Mouse (Mus musculus) CH12.LX (cell line): Measurements from ENCODE around the gene Rgs3. TPM values are rescaled to one million over a fixed set of nuclear protein-coding genes. Genes with fewer than 3 reads are reported as not detected.

Experiments used
- DNase-seq: peaks from one replicate; pipeline ENCODE4 v3.0.0-alpha.2; 2013; ENCODE audit errors: extremely low read depth
- H3K27ac ChIP-seq: 2 replicates; pipeline ENCODE4 v1.5.1; 2012; ENCODE audit warnings: low read depth, mild to moderate bottlenecking, control low read depth, moderate library complexity; ENCODE audit not compliant: insufficient read depth
- H3K27me3 ChIP-seq: replicated peaks from 2 replicates; pipeline ENCODE3; 2012; ENCODE audit warnings: inconsistent platforms
- H3K36me3 ChIP-seq, 2 experiments: replicated peaks in 1 of 2; 2 replicates each; pipeline versions ENCODE3 to v1.6.1; 2012; ENCODE audit warnings: inconsistent platforms in 1 of 2, low read length in 1 of 2, mild to moderate bottlenecking in 1 of 2, mixed read lengths in 1 of 2, moderate library complexity in 1 of 2; ENCODE audit not compliant: control insufficient read depth in 1 of 2, insufficient read depth in 1 of 2
- H3K4me1 ChIP-seq, 2 experiments: 2 replicates each; pipeline ENCODE4 v1.6.1; 2012; ENCODE audit warnings: inconsistent platforms in 1 of 2, moderate library complexity in 1 of 2; ENCODE audit not compliant: insufficient read depth in 2 of 2, control insufficient read depth in 1 of 2
- H3K4me2 ChIP-seq: 2 replicates; pipeline ENCODE4 v1.6.1; 2012; ENCODE audit warnings: low read depth, mild to moderate bottlenecking, control low read depth; ENCODE audit not compliant: poor library complexity, insufficient read depth, severe bottlenecking
- H3K4me3 ChIP-seq, 3 experiments: fragments of 150-350 bp in 1 of 3; sonication (generic) in 1 of 3; replicated peaks in 1 of 3; 2 replicates each; pipeline versions ENCODE3 to v1.5.1; 2011 to 2012; ENCODE audit warnings: low read depth in 2 of 3, low read length in 2 of 3, mild to moderate bottlenecking in 2 of 3, moderate library complexity in 2 of 3, control low read depth in 1 of 3, improper control_type of control experiment in 1 of 3, inconsistent platforms in 1 of 3, mixed read lengths in 1 of 3; ENCODE audit not compliant: poor library complexity in 1 of 3
- H3K79me2 ChIP-seq: replicated peaks from 2 replicates; pipeline ENCODE4 v1.6.1; 2012; ENCODE audit warnings: mild to moderate bottlenecking, moderate library complexity; ENCODE audit not compliant: control insufficient read depth, poor library complexity, insufficient read depth, severe bottlenecking; ENCODE audit errors: extremely low read depth
- H3K9ac ChIP-seq: 2 replicates; pipeline ENCODE4 v1.6.1; 2012; ENCODE audit warnings: low read depth, mild to moderate bottlenecking, control low read depth, moderate library complexity; ENCODE audit not compliant: insufficient read depth
- H3K9me3 ChIP-seq: replicated peaks from 2 replicates; pipeline ENCODE3; 2012; ENCODE audit warnings: low read length, inconsistent platforms, mixed read lengths
- BHLHE40 ChIP-seq: IDR thresholded peaks from 2 replicates; pipeline ENCODE4 v1.6.1; 2011; ENCODE audit warnings: mild to moderate bottlenecking, low read depth, low read length, improper control_type of control experiment
- CHD1 ChIP-seq: IDR thresholded peaks from 2 replicates; pipeline ENCODE4 v1.6.1; 2012; ENCODE audit warnings: low read depth, low read length, improper control_type of control experiment, inconsistent platforms
- CHD2 ChIP-seq: IDR thresholded peaks from 2 replicates; pipeline ENCODE4 v1.6.1; 2011; ENCODE audit warnings: low read length, improper control_type of control experiment
- CTCF ChIP-seq, 2 experiments: IDR thresholded peaks in 1 of 2; conservative IDR thresholded peaks in 1 of 2; 2 replicates each; pipeline ENCODE4 v1.5.1; 2011 to 2012; ENCODE audit warnings: low read depth in 2 of 2, low read length in 2 of 2, improper control_type of control experiment in 1 of 2, inconsistent platforms in 1 of 2, mild to moderate bottlenecking in 1 of 2, moderate library complexity in 1 of 2
- ELF1 ChIP-seq: IDR thresholded peaks from 2 replicates; pipeline ENCODE4 v1.6.1; 2014; ENCODE audit warnings: low read depth, mild to moderate bottlenecking, inconsistent platforms, low read length, improper control_type of control experiment
- EP300 ChIP-seq: IDR thresholded peaks from 2 replicates; pipeline ENCODE4 v1.6.1; 2011; ENCODE audit warnings: low read length, improper control_type of control experiment
- ETS1 ChIP-seq: conservative IDR thresholded peaks from 2 replicates; pipeline ENCODE4 v1.6.1; 2012; ENCODE audit warnings: low read depth, mild to moderate bottlenecking, inconsistent platforms, low read length, improper control_type of control experiment, moderate library complexity
- IRF4 ChIP-seq: IDR thresholded peaks from 2 replicates; pipeline ENCODE4 v1.6.1; 2014; ENCODE audit warnings: low read depth, mild to moderate bottlenecking, inconsistent platforms, low read length, improper control_type of control experiment
- KAT2A ChIP-seq: IDR thresholded peaks from 2 replicates; pipeline ENCODE4 v1.6.1; 2012; ENCODE audit warnings: low read length, improper control_type of control experiment, inconsistent platforms; ENCODE audit not compliant: insufficient replicate concordance
- MEF2A ChIP-seq: IDR thresholded peaks from 2 replicates; pipeline ENCODE4 v1.6.1; 2014; ENCODE audit warnings: low read depth, mild to moderate bottlenecking, inconsistent platforms, low read length, improper control_type of control experiment, borderline replicate concordance
- MYC ChIP-seq: IDR thresholded peaks from 2 replicates; pipeline ENCODE4 v1.6.1; 2011; ENCODE audit warnings: low read depth, mild to moderate bottlenecking, improper control_type of control experiment, low read length
- NELFE ChIP-seq: IDR thresholded peaks from 2 replicates; pipeline ENCODE4 v1.6.1; 2011; ENCODE audit warnings: low read depth, low read length, improper control_type of control experiment
- PAX5 ChIP-seq: IDR thresholded peaks from 2 replicates; pipeline ENCODE4 v1.6.1; 2012; ENCODE audit warnings: low read length, inconsistent platforms, mixed read lengths
- RAD21 ChIP-seq: IDR thresholded peaks from 2 replicates; pipeline ENCODE4 v1.6.1; 2011; ENCODE audit warnings: low read depth, mild to moderate bottlenecking, low read length, improper control_type of control experiment, moderate library complexity
- RCOR1 ChIP-seq: conservative IDR thresholded peaks from 2 replicates; pipeline ENCODE4 v1.6.1; 2012; ENCODE audit warnings: low read depth, mild to moderate bottlenecking, inconsistent platforms, low read length, improper control_type of control experiment
- SMC3 ChIP-seq: IDR thresholded peaks from 2 replicates; pipeline ENCODE4 v1.6.1; 2011; ENCODE audit warnings: low read depth, low read length, improper control_type of control experiment
- TBP ChIP-seq: conservative IDR thresholded peaks from 2 replicates; pipeline ENCODE4 v1.6.1; 2011; ENCODE audit warnings: low read depth, low read length, improper control_type of control experiment
- UBTF ChIP-seq: IDR thresholded peaks from 2 replicates; pipeline ENCODE4 v1.6.1; 2012; ENCODE audit warnings: low read depth, mild to moderate bottlenecking, inconsistent platforms, low read length, improper control_type of control experiment, moderate library complexity
- USF2 ChIP-seq: conservative IDR thresholded peaks from 2 replicates; pipeline ENCODE4 v1.6.1; 2011; ENCODE audit warnings: low read depth, low read length, improper control_type of control experiment
- ZC3H11A ChIP-seq: IDR thresholded peaks from 2 replicates; pipeline ENCODE4 v1.6.1; 2012; ENCODE audit warnings: low read depth, mild to moderate bottlenecking, inconsistent platforms, low read length, improper control_type of control experiment
- ZKSCAN1 ChIP-seq: IDR thresholded peaks from 2 replicates; pipeline ENCODE4 v1.6.1; 2012; ENCODE audit warnings: low read depth, inconsistent platforms, low read length, improper control_type of control experiment, borderline replicate concordance
- ZNF384 ChIP-seq: IDR thresholded peaks from 2 replicates; pipeline ENCODE4 v1.6.1; 2012; ENCODE audit warnings: low read depth, low read length, improper control_type of control experiment, inconsistent platforms
- dilution Hi-C: fragments of 300-500 bp; cut with MboI; formaldehyde crosslinking; loops from 2 replicates; pipeline ENCODE4 v1.14.3; 2020; ENCODE audit warnings: low sequenced_read_pairs; ENCODE audit not compliant: extremely low pct_unique_long_range_greater_than_20kb, extremely low pct_ligation_motif_present
- in situ Hi-C: fragments of 300-500 bp; cut with MboI; formaldehyde crosslinking; loops from 3 replicates; pipeline ENCODE4 v1.14.3; 2019; ENCODE audit warnings: low sequenced_read_pairs, low pct_ligation_motif_present, low pct_unique_long_range_greater_than_20kb, mixed read lengths
- polyA plus RNA-seq: library from polyadenylated mRNA; unstranded; fragments of >175 nt; gene quantifications from 2 replicates; pipeline ENCODE4 v1.2.1, GENCODE M21; 2012; ENCODE audit warnings: low read depth; ENCODE audit not compliant: insufficient read length
- total RNA-seq, 2 experiments: library from RNA; depleted of rRNA; stranded (reverse); fragments of 300-350 nt in 1 of 2; fragments of >200 nt in 1 of 2; gene quantifications; 2 replicates each; pipeline ENCODE4 v1.2.3; 2012 to 2014

The Rgs3 gene
- total and polyA plus RNA-seq, 3 experiments, result 3.3 to 6.0 (median 3.5) TPM

DNA sequence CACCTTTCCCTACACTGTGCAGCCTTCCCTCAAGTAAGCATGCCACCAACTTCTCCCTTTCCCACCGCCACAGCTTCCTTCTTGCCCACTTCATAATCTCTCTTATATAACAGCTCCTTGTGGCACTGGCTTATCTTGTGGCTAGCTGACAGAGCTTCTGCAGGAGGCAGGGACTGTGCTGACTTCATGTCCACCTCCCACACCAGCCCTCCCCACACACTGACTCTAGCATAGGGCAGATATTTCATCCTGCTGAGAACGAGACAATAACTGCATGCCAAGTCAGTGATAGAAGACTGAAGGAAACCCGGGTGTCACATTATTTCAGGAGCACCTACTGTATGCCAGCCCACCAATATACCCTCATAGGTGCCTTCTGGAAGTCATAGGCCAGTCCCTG lies 44.2 kb upstream of the Rgs3 start:
- Histone ChIP-seq H3K4me2 (no peak overlapping the region), H3K27ac (no peak overlapping the region), H3K79me2 (no peaks in the 10 kb centered on the region; the same call in 1 of the 2 replicates), H3K9ac (no peak overlapping the region), H3K9me3 (no peaks in the 10 kb centered on the region), H3K36me3 (peaks cover 36 to 54% of the 10 kb centered on the region in 2 experiments), H3K4me1 (peaks cover 9 to 36% of the 10 kb centered on the region in 2 experiments), H3K27me3 (no peaks in the 10 kb centered on the region), H3K4me3 (no peak overlapping the region)
- in situ Hi-C loops (loop anchor here (10.0 kb wide), 1 partner anchor 171 kb away; no protein-coding TSS in a partner anchor), dilution Hi-C loops (no loop called here)
- no peak for TF ChIP-seq RAD21
- DNase-seq, result no peak

DNA sequence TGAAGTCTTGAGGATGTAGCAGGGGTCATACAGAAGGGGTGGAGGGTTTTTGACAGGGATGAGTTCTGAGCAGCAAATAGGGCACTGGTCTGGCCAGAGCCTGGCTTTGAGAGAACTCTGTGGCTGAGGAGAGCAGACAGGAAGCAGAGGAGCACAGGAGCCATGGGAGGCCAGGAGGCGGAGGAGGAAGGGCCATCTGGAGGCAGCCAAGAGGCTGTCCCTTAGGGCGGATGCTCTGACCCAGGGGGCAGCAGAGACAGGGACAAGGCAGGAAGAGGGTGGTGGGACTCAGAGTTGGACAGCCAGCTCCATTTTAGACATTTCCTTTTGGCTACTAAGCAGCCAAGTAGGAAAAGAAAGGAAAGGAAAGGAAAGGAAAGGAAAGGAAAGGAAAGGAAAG lies 43.6 kb upstream of the Rgs3 start:
- dilution Hi-C loops (no loop called here), in situ Hi-C loops (loop anchor here (10.0 kb wide), 1 partner anchor 171 kb away; no protein-coding TSS in a partner anchor)
- Histone ChIP-seq H3K36me3 (peaks cover 30 to 49% of the 10 kb centered on the region in 2 experiments), H3K4me2 (no peak overlapping the region), H3K79me2 (no peaks in the 10 kb centered on the region; the same call in 1 of the 2 replicates), H3K27ac (no peak overlapping the region), H3K4me1 (peaks cover 9 to 41% of the 10 kb centered on the region in 2 experiments), H3K27me3 (no peaks in the 10 kb centered on the region), H3K9ac (no peak overlapping the region), H3K4me3 (no peak overlapping the region), H3K9me3 (no peaks in the 10 kb centered on the region)
- DNase-seq, result no peak
- no peak for TF ChIP-seq CTCF (conservative IDR thresholded peaks at IDR 0.05 in 1 of 2, IDR thresholded peaks at IDR 0.05 in 1 of 2; ENCODE audit: low read depth in 2 of 2, low read length in 2 of 2)
- TF ChIP-seq ELF1, result no peak
- TF ChIP-seq TBP, result no peak
- TF ChIP-seq EP300, result no peak
- no peak for TF ChIP-seq RCOR1

- Histone ChIP-seq H3K27me3 (no peaks in the 10 kb centered on the region), H3K9me3 (no peaks in the 10 kb centered on the region), H3K79me2 (no peaks in the 10 kb centered on the region; the same call in 1 of the 2 replicates), H3K27ac (no peak overlapping the region), H3K9ac (no peak overlapping the region), H3K4me3 (no peak overlapping the region), H3K36me3 (peaks cover 25 to 45% of the 10 kb centered on the region in 2 experiments), H3K4me1 (peaks cover 9 to 42% of the 10 kb centered on the region in 2 experiments), H3K4me2 (no peak overlapping the region)
- dilution Hi-C loops, result no loop called here
- TF ChIP-seq MEF2A (no peak), ZC3H11A (no peak), BHLHE40 (no peak), IRF4 (no peak), ZKSCAN1 (no peak), ZNF384 (no peak), ETS1 (no peak), CHD1 (no peak), CHD2 (no peak), NELFE (no peak), RAD21 (no peak), ELF1 (no peak), KAT2A (no peak), MYC (no peak), PAX5 (no peak), RCOR1 (no peak), UBTF (no peak), USF2 (no peak), SMC3 (no peak)
- in situ Hi-C loops, result loop anchor here (10.0 kb wide), 1 partner anchor 172 kb away; no protein-coding TSS in a partner anchor
- no peak for DNase-seq
Observed at GRCm38 (mm10) chr4:62516579-62516978, 43.1 kb upstream of the Rgs3 start.
